Mouse (Mus musculus): ENCODE results near the gene Pla2g10.

DNA sequence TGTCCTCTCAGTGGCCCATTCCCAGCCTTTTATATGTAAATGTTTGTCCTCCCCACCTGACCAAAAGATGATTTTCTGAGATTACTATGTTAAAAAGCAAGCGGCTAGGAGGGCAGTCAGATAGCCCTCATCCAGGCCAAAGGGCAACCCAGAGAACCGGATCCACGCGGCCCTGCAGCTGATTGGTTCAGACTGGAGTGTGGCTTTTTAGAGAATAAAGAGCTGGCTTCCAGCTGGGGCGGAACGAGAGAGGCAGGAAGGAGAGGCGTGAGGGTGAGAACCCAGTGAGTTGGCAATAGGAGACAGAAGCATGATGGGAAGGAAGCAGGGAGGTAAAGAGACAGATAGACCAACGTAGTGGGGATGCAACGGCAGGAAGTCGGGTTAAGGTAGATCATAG, 7.8 kb downstream of the Pla2g10 start:
- TF ChIP-seq CTCF (IDR thresholded peaks at IDR 0.05; ENCODE audit: control insufficient read depth, insufficient read depth, low read length) (no peak), POLR2A (IDR thresholded peaks at IDR 0.05; ENCODE audit: borderline replicate concordance, control insufficient read depth, low read depth, low read length) (no peak)
